In genomic region chr5:132826009-132826408, GRCm38 (mm10) we compare ENCODE assay signal across 15 mouse cellular contexts.
A peak's percentile ranks its signal among the peaks of the same experiment; 100 is the strongest.
DNase-seq lines count a peak whose midpoint lies in the region; ATAC-seq lines count a peak whose summit lies in the region.
"Had no signal": no experiment of that assay in that cellular context is flagged by ENCODE, and none has a peak within 500 bp of the region (broad histone marks: within the 10 kb centered on the region; RNA-seq: fewer than 3 reads in every experiment).

No protein-coding gene starts in this region.

- H3K4me2 ChIP-seq in embryonic facial prominence, embryonic 15.5 days (replicated peaks): no peak overlapping the region
- no peak overlapping the region for H3K4me2 ChIP-seq in hindbrain, embryonic 12.5 days (replicated peaks)
- H3K4me2 ChIP-seq: forebrain, embryonic 12.5 days; limb, embryonic 13.5 days; neural tube, embryonic 13.5 days had no signal

- H3K9ac ChIP-seq in embryonic facial prominence, embryonic 15.5 days: no peak overlapping the region
- no peak overlapping the region for H3K9ac ChIP-seq in hindbrain, embryonic 12.5 days
- H3K9ac ChIP-seq: forebrain, embryonic 12.5 days; limb, embryonic 13.5 days; liver, postnatal 0 days; neural tube, embryonic 13.5 days had no signal

- H3K27ac ChIP-seq in heart, embryonic 10.5 days: no peak overlapping the region
- no peak overlapping the region for H3K27ac ChIP-seq in embryonic facial prominence, embryonic 15.5 days (replicated peaks)
- no peak overlapping the region for H3K27ac ChIP-seq in hindbrain, embryonic 12.5 days
- H3K27ac ChIP-seq: forebrain, embryonic 12.5 days; limb, embryonic 13.5 days; neural tube, embryonic 13.5 days had no signal

- ATAC-seq in embryonic facial prominence, embryonic 15.5 days (ENCODE audit: insufficient number of reproducible peaks, low FRiP score, low TSS enrichment, low read depth): peak; percentile 47; the same call in 1 of the 2 replicates
- no peak for ATAC-seq in hindbrain, embryonic 12.5 days (ENCODE audit: low FRiP score)
- ATAC-seq: liver, postnatal 0 days; Patski had no signal

- peak; percentile 95 for DNase-seq in heart, adult 11 months
- DNase-seq in heart, embryonic 10.5 days (ENCODE audit: low spot score): no peak
- peak; percentile 57 for DNase-seq in gastrocnemius, postnatal 25 days
- DNase-seq in heart, postnatal 4 days: peak; percentile 29
- DNase-seq in right cerebral cortex, postnatal 36 days (ENCODE audit: low spot score in 2 of 2): no peak
- DNase-seq in adrenal gland, postnatal 10 days: no peak
- DNase-seq: cerebellum, adult 18-20 months; liver, postnatal 0 days; thymus, postnatal 25 days had no signal

- H3K9me3 ChIP-seq in heart, embryonic 10.5 days: no peaks in the 10 kb centered on the region
- no peaks in the 10 kb centered on the region for H3K9me3 ChIP-seq in embryonic facial prominence, embryonic 15.5 days (replicated peaks)
- H3K9me3 ChIP-seq in hindbrain, embryonic 12.5 days (replicated peaks): no peaks in the 10 kb centered on the region
- H3K9me3 ChIP-seq: forebrain, embryonic 12.5 days; limb, embryonic 13.5 days; neural tube, embryonic 13.5 days had no signal

- no peaks in the 10 kb centered on the region for H3K4me1 ChIP-seq in heart, embryonic 10.5 days
- H3K4me1 ChIP-seq in embryonic facial prominence, embryonic 15.5 days: peaks cover 11% of the 10 kb centered on the region
- H3K4me1 ChIP-seq in hindbrain, embryonic 12.5 days: no peaks in the 10 kb centered on the region
- H3K4me1 ChIP-seq: forebrain, embryonic 12.5 days had no signal

- H3K4me3 ChIP-seq in heart, embryonic 10.5 days: no peak overlapping the region
- no peak overlapping the region for H3K4me3 ChIP-seq in embryonic facial prominence, embryonic 15.5 days (replicated peaks)
- H3K4me3 ChIP-seq in hindbrain, embryonic 12.5 days: no peak overlapping the region
- H3K4me3 ChIP-seq: forebrain, embryonic 12.5 days; limb, embryonic 13.5 days; neural tube, embryonic 13.5 days had no signal

- WGBS in heart, embryonic 10.5 days: 93% methylated on average over 5 of the region's 5 CpGs
- WGBS in embryonic facial prominence, embryonic 15.5 days: 71% methylated on average over 5 of the region's 5 CpGs
- 90% methylated on average over 5 of the region's 5 CpGs for WGBS in hindbrain, embryonic 12.5 days

- H3K27me3 ChIP-seq in heart, embryonic 10.5 days (ENCODE audit: insufficient read depth, poor library complexity, severe bottlenecking): no peaks in the 10 kb centered on the region
- H3K27me3 ChIP-seq in embryonic facial prominence, embryonic 15.5 days: peaks cover 3% of the 10 kb centered on the region; the same call in 1 of the 2 replicates
- H3K27me3 ChIP-seq in hindbrain, embryonic 12.5 days: no peaks in the 10 kb centered on the region
- H3K27me3 ChIP-seq: forebrain, embryonic 12.5 days; limb, embryonic 13.5 days; neural tube, embryonic 13.5 days; Patski had no signal

- H3K36me3 ChIP-seq in heart, embryonic 10.5 days: no peaks in the 10 kb centered on the region
- H3K36me3 ChIP-seq in embryonic facial prominence, embryonic 15.5 days: no peaks in the 10 kb centered on the region
- H3K36me3 ChIP-seq in hindbrain, embryonic 12.5 days: no peaks in the 10 kb centered on the region
- H3K36me3 ChIP-seq: forebrain, embryonic 12.5 days; limb, embryonic 13.5 days; neural tube, embryonic 13.5 days had no signal

Comparison
In these comparisons a context has a peak if more than half of its experiments do, and no peak if none do; other contexts are left out.
1. DNase-seq: peak in heart, adult 11 months (single experiment), gastrocnemius, postnatal 25 days (single experiment) and heart, postnatal 4 days (single experiment); none in heart, embryonic 10.5 days (single experiment), right cerebral cortex, postnatal 36 days (0 of 2) and adrenal gland, postnatal 10 days (single experiment).